Mouse (Mus musculus) frontal cortex, adult 2 months (tissue): Measurements from ENCODE around the gene Eef1g. TPM values are rescaled to one million over a fixed set of nuclear protein-coding genes. Genes with fewer than 3 reads are reported as not detected.

Experiments
- DNase-seq, 2 experiments: peaks; one replicate each; pipeline ENCODE4 v3.0.0; 2022; ENCODE audit warnings: low spot score in 1 of 2; ENCODE audit errors: extremely low spot score in 1 of 2
- polyA plus RNA-seq: library from polyadenylated mRNA; depleted of rRNA; stranded (reverse); fragments of >200 nt; gene quantifications from 2 replicates; pipeline ENCODE4 v1.2.3, GENCODE M21; 2012; rRNA removed

The Eef1g gene
- polyA plus RNA-seq, 1 experiment = 281 TPM

GRCm38 (mm10) chr19:9019298-9019697 is 52.5 kb downstream of the Eef1g start:
- DNase-seq = no peak

GRCm38 (mm10) chr19:9023021-9023778 is 56.4 kb downstream of the Eef1g start:
- peak in 1 of 2 experiments; percentile 19 for DNase-seq

DNA sequence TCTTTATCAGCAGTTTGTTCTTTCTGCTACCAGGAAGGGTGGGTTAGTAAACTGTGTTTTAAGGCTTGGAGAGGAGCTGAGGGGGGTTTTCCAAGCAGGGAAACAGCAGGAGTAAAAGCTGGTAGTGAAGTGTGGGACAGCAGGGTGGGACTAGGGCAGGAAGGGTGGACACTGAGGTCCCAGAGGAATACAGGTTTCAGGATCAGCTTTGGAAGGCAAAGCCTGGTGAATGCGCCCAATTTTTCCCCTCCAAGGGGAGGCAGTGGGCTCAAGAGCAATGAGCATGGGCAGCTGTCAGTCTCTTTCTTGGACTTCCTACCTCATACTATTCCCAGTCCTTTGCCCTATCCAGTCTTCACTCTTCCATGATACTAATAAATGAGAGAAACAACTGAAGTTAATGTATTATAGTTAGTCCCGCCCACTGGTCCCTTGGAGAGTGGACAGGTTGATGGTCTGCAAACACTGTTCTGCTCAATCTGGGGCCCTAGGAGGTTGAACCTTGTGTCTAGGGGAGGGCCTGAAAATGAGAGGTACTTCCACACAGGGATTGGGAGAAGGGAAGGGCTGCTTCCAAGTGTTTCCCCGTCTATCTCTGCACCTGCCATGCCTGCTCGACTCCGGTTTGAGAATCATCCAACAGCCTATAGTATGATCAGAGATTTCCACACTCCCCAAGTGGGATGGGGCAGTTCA is 58.9 kb downstream of the Eef1g start:
- no peak for DNase-seq

DNA sequence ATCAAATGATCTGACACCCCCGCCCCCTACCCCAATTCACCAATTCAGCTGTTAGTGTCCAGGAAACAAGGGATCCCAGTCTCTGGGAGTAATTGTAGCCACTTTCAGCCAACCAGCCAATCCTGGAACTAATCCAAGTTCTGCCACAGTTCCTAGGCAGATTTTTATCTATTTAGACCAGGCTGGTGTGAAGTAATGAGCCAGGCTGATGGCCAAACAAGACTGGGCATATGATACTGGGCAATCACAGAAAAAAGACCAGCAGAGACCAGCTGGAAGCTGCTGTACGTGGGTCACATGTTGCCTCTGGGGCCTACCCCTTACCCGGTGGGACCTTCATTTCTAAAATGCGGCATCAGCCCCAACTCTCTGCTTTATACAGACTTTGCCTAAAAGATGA is 59.8 kb downstream of the Eef1g start:
- DNase-seq = peak in 1 of 2 experiments; percentile 24

DNA sequence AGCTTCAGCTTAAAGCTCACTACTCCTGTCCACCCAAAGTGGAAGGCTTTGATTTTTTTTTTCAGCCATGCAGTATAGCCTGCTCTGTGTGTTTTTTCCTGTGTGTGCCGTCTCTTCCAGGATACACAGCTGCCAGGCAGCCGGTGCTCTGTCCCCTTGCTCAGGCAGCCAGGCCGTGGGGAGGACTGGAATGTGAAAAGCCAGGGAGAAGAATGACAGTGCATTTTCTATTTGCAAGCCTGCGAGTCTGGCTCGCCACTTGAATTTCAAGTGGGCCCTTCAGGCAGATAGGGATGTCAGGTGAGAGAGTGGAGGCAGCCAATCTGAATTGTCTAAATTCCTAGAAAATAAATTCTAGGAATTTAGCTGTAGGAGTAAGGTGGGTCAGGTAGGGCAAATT is 61.0 kb downstream of the Eef1g start:
- no peak for DNase-seq

Other genes starting within 250 kb of the Eef1g start
- gene Slc3a2, start 243.7 kb upstream of the Eef1g start, polyA plus RNA-seq = 183 and 188 TPM in 2 replicates
- 48.9 and 49.2 TPM in 2 replicates for gene Wdr74, start 231.2 kb upstream of the Eef1g start, polyA plus RNA-seq
- 0.34 and 0.92 TPM in 2 replicates for gene 1700092M07Rik, start 226.3 kb upstream of the Eef1g start, polyA plus RNA-seq
- 111 and 130 TPM in 2 replicates for gene Stx5a, start 225.6 kb upstream of the Eef1g start, polyA plus RNA-seq
- gene Nxf1, start 210.0 kb upstream of the Eef1g start, polyA plus RNA-seq = 128 and 139 TPM in 2 replicates
- gene Tmem223, start 196.0 kb upstream of the Eef1g start, polyA plus RNA-seq = 124 and 140 TPM in 2 replicates
- 16.9 and 18.1 TPM in 2 replicates for gene Tmem179b, start 192.6 kb upstream of the Eef1g start, polyA plus RNA-seq
- 15.8 and 17.4 TPM in 2 replicates for gene Taf6l, start 180.6 kb upstream of the Eef1g start, polyA plus RNA-seq
- 159 and 171 TPM in 2 replicates for gene Polr2g, start 168.5 kb upstream of the Eef1g start, polyA plus RNA-seq
- gene Zbtb3, start 164.5 kb upstream of the Eef1g start, polyA plus RNA-seq = 3.8 and 4.6 TPM in 2 replicates
- gene Ttc9c, start 147.7 kb upstream of the Eef1g start, polyA plus RNA-seq = 27.2 and 30.9 TPM in 2 replicates
- 92.6 and 96.8 TPM in 2 replicates for gene Hnrnpul2, start 147.0 kb upstream of the Eef1g start, polyA plus RNA-seq
- gene AC129217.1, start 137.3 kb upstream of the Eef1g start, polyA plus RNA-seq = not detected in 2 replicates
- 122 and 130 TPM in 2 replicates for gene Bscl2, start 129.6 kb upstream of the Eef1g start, polyA plus RNA-seq
- gene Gng3, start 127.8 kb upstream of the Eef1g start, polyA plus RNA-seq = 248 and 262 TPM in 2 replicates
- gene Lrrn4cl, start 116.3 kb upstream of the Eef1g start, polyA plus RNA-seq = 0.96 and 1.2 TPM in 2 replicates
- 129 and 137 TPM in 2 replicates for gene Ubxn1, start 95.5 kb upstream of the Eef1g start, polyA plus RNA-seq
- gene Uqcc3, start 86.1 kb upstream of the Eef1g start, polyA plus RNA-seq = 67.7 and 70.4 TPM in 2 replicates
- gene Lbhd1, start 83.3 kb upstream of the Eef1g start, polyA plus RNA-seq = 3.7 and 4.0 TPM in 2 replicates
- not detected in 2 replicates for gene Gm49403, start 83.1 kb upstream of the Eef1g start, polyA plus RNA-seq
- gene 1810009A15Rik, start 78.2 kb upstream of the Eef1g start, polyA plus RNA-seq = 36.6 and 41.3 TPM in 2 replicates
- gene Gm49416, start 78.1 kb upstream of the Eef1g start, polyA plus RNA-seq = not detected in 2 replicates
- 14.8 and 15.8 TPM in 2 replicates for gene Ints5, start 74.0 kb upstream of the Eef1g start, polyA plus RNA-seq
- 87.7 and 95.2 TPM in 2 replicates for gene Ganab, start 69.0 kb upstream of the Eef1g start, polyA plus RNA-seq
- gene B3gat3, start 46.7 kb upstream of the Eef1g start, polyA plus RNA-seq = 190 and 210 TPM in 2 replicates
- 8.3 and 9.6 TPM in 2 replicates for gene Rom1, start 37.7 kb upstream of the Eef1g start, polyA plus RNA-seq
- gene Eml3, start 37.5 kb upstream of the Eef1g start, polyA plus RNA-seq = 13.9 and 14.1 TPM in 2 replicates
- 27.6 and 31.0 TPM in 2 replicates for gene Mta2, start 25.2 kb upstream of the Eef1g start, polyA plus RNA-seq
- 19.6 and 20.5 TPM in 2 replicates for gene Tut1, start 13.2 kb upstream of the Eef1g start, polyA plus RNA-seq
- gene Ahnak, start 22.2 kb downstream of the Eef1g start, polyA plus RNA-seq = 6.8 and 7.5 TPM in 2 replicates
- gene Scgb1a1, start 120.9 kb downstream of the Eef1g start, polyA plus RNA-seq = 0.42 and 0.44 TPM in 2 replicates
- gene Asrgl1, start 168.6 kb downstream of the Eef1g start, polyA plus RNA-seq = 83.1 and 90.4 TPM in 2 replicates